Mouse (Mus musculus) thymus, adult 18-20 months (tissue): Measurements from ENCODE around the gene BC004004.
"Not testable (repeated sequence)": the region's sequence is repeated elsewhere in the genome, so short reads cannot be mapped to it uniquely, and the experiment has no call there.

Experiments used
- DNase-seq, 2 experiments: peaks; one replicate each; pipeline ENCODE4 v3.0.0; 2022; ENCODE audit warnings: mixed read lengths in 2 of 2

Gene BC004004

DNA sequence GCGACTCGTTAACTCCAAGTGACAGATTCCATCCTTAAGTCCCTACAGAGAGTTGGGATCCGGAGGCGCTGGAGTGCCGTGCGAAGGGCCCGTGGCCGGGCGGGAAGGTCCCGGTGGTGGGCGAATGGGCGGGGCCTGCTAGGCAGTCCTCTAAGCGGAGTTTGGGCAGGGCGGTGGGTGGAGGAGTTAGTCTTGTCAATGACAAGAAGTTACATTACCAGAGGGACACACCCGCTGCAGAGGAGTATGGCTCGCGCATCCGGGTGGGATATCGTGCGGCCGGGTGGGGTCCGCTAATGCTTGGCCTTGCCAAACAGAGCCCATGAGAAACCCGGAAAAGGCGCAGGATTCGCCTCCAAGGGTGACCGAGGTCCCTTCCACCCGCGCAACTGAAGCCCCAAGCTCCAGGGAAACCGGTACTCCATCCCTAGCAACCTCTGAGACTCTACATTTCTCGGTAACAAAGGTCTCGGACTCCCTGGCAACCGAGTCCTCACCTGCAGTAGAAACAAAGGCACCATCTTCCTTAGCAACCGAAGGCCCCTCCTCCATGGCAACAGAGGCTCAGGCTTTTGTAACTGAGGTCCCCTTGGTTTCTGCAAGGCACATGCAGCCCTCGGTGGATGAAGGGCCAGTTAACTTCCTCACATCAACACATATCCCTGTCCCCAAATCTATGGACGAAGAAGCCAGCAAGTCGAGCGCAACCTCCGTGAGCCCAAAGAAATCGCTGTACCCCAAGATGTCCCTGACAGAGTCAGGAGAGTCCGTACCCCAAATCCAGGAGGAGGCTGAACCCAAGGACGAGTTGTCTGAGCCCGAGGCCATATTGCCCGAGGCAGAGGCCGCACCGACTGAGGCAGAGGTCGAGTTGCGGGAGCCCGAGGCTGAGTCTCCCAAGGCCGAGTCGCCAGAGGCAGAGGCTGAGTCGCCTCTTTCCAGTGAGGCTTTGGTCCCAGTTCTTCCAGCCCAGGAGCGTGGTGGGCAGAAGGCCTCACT is 58.2 kb downstream of the BC004004 start:
- no peak for DNase-seq

DNA sequence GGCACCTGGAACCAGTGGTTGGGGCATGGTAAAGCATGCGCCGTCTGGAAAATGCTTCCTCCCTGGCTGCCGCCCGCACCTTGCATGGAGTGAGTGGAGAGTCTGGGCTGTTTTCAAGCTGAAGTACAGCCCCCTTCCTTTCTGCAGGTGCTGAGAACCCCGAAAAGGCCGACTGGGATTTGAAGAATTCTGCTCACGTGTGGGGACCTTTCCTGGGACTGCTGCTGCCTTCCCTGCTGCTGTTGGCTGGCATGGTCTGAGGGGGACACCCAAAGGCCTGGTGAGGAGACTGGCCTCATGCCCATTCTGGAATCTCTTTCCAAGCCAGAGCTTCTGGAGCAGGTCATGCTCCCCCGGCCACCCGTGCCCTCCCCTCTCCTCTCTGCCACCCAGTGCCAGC is 59.1 kb downstream of the BC004004 start:
- DNase-seq: no peak

- no peak for DNase-seq
These were observed 61.6 kb downstream of the BC004004 start for GRCm38 (mm10) chr17:29330221-29330620.

- no peak for DNase-seq
These were observed 62.3 kb downstream of the BC004004 start for GRCm38 (mm10) chr17:29330671-29331410.

DNA sequence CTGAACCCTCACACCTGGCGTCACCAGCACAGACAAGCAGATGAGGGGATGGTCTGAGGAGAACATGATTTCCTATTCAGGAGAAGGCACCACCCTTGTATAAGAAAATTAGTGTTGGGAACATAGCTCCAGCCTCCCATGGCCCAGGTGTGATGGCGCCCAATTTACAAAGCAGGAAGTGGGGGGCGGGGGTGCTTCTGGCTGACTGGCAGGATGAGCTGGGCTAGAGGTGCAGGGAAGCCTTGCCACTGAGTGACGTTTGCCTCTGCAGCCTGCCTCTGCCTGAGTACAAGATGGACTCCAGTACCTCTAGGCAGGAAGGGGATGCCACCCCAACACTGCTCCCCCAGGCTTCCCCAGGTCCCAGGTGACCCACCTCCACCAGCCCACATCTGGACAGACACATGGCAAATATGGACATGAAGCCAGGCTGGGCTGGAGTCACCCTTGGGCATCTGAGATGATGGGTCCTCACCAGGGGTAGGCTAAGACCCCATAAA is 63.6 kb downstream of the BC004004 start:
- DNase-seq: peak; percentile 49 to 62

- DNase-seq: no peak
These were observed 67.8 kb downstream of the BC004004 start for GRCm38 (mm10) chr17:29336266-29336990.

GRCm38 (mm10) chr17:29337979-29338823 is 69.6 kb downstream of the BC004004 start:
- peak; percentile 59 to 75 for DNase-seq

GRCm38 (mm10) chr17:29339170-29339768 is 70.7 kb downstream of the BC004004 start:
- no peak for DNase-seq

GRCm38 (mm10) chr17:29340406-29341261 is 72.0 kb downstream of the BC004004 start:
- DNase-seq: no peak

DNA sequence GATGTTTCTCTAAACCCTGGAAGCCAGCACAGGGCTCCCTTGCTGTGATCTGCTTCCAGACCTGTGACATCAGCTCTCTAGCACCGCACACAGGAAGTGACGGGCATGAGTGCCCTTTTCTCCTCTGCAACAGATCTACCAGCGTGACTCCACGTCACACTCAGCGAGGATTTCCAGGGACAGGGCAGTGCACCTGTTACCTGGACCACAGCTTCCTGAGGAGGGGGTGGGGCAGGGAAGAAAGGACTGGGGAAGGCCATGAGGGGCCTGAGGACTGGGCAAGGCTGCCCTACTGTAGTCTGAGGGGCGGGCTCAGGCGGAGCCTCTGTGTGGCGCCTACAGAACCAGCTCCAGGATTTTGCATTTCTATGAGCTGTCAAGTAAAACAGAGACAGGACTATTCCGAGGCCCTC is 73.0 kb downstream of the BC004004 start:
- DNase-seq: peak; percentile 39 to 68

DNA sequence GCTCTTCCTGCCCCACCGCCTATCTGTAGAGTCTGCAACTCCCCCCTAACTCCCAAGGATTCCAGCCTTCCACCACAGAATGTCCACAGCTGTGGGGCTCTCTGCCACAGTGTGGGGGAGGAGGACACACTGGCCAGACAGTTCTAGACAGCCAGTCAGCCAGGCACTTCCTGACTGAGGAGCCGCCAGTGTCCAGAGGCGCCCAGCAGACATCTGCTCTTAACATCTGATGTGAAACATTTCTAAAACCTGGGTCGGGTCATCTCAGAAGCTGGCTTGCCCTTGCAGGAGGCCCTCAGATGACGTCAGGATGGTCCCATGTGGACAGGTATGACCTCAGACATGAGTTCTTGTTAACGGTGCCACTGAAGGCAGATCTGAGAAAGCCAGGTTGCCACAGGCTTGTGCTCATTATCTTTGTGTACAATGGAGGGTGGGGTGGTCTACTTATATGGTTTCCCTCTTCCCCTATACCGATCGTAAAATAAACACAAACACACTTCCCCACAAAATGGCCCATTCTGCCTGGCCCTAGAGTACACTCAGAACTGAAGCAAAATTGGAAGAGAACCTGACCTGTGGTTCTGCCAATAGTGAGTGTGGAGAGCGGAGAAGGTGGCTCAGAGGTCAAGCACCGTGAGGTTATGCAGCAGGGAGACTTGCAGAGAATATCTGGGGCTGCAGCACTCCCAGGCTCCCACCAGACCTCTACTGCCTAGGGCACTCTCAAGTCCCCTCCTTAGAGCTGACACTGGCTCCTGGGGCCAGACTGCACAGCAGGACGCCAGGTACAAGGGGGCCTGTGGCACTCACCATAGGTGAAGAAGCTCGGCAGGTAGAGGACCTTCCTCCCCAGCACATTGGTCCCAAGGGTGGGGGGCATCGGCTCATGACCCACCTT is 73.7 kb downstream of the BC004004 start:
- no peak for DNase-seq

GRCm38 (mm10) chr17:29343241-29343640 is 74.7 kb downstream of the BC004004 start:
- no peak for DNase-seq

- no peak for DNase-seq
These were observed 76.7 kb downstream of the BC004004 start for GRCm38 (mm10) chr17:29345272-29345671.

- DNase-seq: no peak
These were observed 78.0 kb downstream of the BC004004 start for GRCm38 (mm10) chr17:29346496-29347125.

- DNase-seq: peak in 1 of 2 experiments; percentile 44
These were observed 78.6 kb downstream of the BC004004 start for GRCm38 (mm10) chr17:29347126-29347644.

DNA sequence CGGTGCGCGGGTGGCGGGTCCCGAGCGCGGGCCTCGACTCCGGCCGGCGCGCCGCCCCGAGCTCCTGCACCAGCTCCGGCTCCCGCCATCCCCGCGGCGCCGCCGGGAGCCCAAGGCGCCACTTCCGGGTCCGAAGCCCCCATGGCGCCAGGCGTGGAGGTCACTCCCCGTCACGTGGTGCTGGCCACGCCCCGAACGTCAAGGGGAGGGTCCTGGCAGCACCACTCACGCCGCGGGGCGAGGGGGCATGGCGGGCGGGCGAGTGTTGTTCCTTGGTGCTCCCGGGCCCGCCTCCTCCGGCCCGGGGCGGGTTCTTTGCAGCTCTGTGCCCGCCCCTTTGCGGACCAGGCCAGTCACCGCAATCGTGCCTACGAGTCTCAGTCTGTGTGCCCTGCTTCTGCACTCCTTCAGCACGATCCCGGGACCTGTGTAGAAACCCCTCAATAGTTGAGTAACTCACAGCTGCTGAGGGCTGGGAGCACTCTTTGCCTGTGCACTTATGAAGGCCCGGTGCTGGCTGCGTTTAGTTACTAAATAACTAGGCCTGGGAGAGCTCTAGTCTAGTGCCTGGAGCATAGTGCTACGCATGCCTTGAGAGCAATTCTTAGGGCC is 79.2 kb downstream of the BC004004 start, which contains the start of gene Mtch1:
Gene Mtch1, minus strand, starts transcription at position 290 of the 612 bp plus-strand sequence.
- DNase-seq: peak; percentile 97 to 98

DNA sequence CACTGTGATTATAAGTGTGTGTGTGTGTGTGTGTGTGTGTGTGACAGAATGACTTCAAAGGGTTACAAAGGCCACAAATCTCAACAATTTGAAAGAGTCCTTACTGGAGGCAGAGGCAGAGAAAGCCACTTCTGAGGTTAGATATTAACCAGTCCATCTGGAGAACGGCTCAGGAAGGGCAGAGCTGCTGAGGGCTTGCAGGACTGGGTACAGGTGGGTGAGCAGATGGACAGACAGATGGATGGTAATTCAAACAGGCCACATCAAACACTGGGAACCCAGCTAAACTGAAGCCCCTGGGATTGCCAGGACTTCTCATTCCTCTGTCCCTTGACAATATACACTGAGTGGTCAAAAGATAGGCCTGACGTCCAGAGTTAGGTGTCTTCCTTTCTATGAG is 80.4 kb downstream of the BC004004 start:
- DNase-seq: no peak

GRCm38 (mm10) chr17:29351056-29351455 is 82.5 kb downstream of the BC004004 start:
- DNase-seq: not testable (repeated sequence)
